Mouse (Mus musculus) G1E (cell line): ENCODE results near the gene Ddx6.

ENCODE experiments used
- CTCF ChIP-seq: IDR thresholded peaks from 2 replicates; pipeline ENCODE4 v1.5.1; 2012; ENCODE audit warnings: low read depth, low read length, inconsistent platforms, mixed read lengths
- GATA1 ChIP-seq: IDR thresholded peaks from 2 replicates; pipeline ENCODE4 v1.6.1; 2012; ENCODE audit warnings: borderline replicate concordance, low read length, inconsistent platforms, mixed read lengths
- GATA2 ChIP-seq: IDR thresholded peaks from 2 replicates; pipeline ENCODE4 v1.6.1; 2012; ENCODE audit warnings: low read depth, low read length, inconsistent platforms, borderline replicate concordance
- POLR2AphosphoS5 ChIP-seq: IDR thresholded peaks from 2 replicates; pipeline ENCODE4 v1.6.1; 2012; ENCODE audit warnings: low read depth, low read length, inconsistent platforms; ENCODE audit not compliant: insufficient replicate concordance
- TAL1 ChIP-seq: conservative IDR thresholded peaks from 2 replicates; pipeline ENCODE4 v1.6.1; 2012; ENCODE audit warnings: low read depth, low read length, inconsistent platforms, mixed read lengths

- TF ChIP-seq CTCF = no peak
- no peak for TF ChIP-seq TAL1
- TF ChIP-seq POLR2AphosphoS5 = no peak
- TF ChIP-seq GATA2 = no peak
- TF ChIP-seq GATA1 = no peak
Observed at GRCm38 (mm10) chr9:44647656-44648055, 43.0 kb downstream of the Ddx6 start.
